Mouse (Mus musculus) frontal cortex, postnatal 10 days (tissue): Measurements from ENCODE around the gene Uqcr10.
"Not testable (repeated sequence)": the region's sequence is repeated elsewhere in the genome, so short reads cannot be mapped to it uniquely, and the experiment has no call there.

Experiments
- DNase-seq, 2 experiments: peaks; one replicate each; pipeline ENCODE4 v3.0.0; 2022; ENCODE audit warnings: low spot score in 2 of 2, mixed read lengths in 1 of 2

Gene Uqcr10

DNA sequence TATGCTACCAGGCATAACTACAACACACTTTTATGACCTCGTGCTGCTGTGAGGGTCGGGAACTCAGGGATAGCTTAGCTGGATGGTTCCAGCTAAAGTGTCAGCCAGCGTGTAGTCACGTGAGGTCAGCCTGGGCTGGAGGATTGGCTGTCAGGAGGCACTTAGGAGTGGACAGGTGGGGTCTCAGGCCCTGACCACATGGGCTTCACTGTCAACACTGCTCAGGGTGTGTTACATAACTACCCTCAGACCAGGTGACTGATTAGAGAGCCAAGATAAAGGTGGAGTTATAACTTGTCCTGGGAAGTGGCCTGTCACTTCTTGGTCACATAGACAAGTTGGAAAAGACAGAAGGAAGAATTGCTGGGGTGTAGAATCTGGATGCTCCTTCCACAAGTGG is 11.5 kb upstream of the Uqcr10 start:
- DNase-seq: no peak

DNA sequence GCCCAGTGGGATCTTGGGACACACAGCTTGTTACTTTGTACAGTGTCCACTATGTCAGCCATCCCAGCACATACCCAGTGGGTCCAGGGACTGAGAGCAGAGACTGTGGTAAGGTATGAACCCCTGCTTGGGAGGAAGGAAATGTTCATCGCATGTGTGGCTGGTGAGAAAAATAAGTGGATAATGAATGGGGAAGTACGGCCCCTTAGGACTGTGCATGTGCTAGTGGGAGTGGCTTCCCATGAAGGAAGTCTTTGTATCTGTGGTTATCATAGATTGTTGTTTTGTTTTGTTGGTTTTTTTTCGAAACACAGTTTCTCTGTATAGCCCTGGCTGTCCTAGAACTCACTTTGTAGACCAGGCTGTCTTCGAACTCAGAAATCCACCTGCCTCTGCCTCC is 10.6 kb upstream of the Uqcr10 start:
- DNase-seq: no peak

DNA sequence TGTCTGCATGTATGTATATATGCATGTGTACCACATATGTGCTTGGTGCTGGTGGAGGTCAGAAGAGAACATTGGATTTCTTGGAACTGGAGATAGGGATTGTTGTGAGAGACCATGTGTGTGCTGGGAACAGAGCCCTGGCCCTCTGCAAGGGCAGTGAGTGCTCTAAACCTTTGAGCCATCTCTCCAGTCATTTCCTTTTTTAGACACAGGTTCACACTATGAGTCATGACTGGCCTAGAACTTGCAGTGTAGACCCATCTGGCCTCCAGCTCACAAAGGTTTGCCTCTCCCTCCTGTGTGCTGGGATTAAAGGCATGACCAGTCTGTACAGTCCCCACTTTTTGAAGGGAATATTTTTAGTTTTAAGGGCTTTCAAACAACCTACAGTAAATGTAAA is 8.7 kb upstream of the Uqcr10 start:
- no peak for DNase-seq

DNA sequence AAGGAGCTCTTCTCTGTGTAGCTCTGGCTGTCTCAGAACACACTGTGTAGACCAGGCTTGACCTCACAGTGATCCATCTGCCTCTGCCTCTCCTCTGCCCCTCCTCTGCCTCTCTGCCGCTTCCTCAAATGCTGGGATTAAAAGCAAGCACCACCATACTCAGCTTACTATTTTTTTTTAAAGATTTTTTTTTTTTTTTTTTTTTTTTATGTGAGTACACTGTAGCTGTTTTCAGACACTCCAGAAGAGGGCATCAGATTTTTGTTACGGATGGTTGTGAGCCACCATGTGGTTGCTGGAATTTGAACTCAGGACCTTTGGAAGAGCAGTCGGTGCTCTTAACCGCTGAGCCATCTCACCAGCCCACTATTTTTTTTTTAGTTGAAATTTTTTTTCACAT is 6.0 kb upstream of the Uqcr10 start:
- DNase-seq: not testable (repeated sequence)

DNA sequence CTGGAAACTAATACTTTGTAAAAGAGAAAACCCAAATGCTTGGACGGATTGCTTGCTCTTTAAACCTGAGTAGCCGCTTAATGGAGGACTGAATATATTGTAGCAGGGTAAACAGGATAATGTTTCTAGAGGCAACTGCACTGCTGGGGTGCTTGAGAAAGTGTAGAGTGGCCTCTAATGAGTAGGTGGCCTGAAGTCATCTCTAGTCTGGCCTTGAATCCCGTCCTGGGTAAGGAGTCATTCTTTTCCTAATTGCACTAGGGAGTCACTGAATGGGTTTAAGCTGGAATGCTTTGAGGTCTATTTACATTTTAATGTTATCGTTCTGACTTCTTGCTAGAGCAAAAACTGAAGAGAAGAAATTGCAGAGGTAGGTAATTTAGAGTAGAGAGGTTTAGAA is 1.0 kb upstream of the Uqcr10 start:
- DNase-seq: no peak

DNA sequence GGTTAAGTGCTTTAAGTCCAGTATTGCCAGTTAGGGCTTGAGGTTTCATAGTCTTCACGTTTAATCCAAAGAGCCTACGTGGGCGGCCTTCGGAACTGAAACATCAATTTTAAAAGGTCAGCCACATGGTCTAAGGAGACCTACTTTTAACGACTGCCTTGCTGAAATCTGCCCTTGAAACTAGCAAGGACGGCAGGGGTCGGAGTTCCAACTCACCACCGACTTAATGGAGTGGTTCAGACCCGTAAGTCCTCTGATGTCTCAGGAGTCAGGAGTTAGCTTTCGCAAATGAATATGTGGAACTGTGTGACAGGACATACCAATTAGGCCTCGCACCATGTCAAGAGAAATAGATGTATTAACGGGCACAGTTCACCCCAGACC is 462 bp downstream of the Uqcr10 start:
- no peak for DNase-seq

DNA sequence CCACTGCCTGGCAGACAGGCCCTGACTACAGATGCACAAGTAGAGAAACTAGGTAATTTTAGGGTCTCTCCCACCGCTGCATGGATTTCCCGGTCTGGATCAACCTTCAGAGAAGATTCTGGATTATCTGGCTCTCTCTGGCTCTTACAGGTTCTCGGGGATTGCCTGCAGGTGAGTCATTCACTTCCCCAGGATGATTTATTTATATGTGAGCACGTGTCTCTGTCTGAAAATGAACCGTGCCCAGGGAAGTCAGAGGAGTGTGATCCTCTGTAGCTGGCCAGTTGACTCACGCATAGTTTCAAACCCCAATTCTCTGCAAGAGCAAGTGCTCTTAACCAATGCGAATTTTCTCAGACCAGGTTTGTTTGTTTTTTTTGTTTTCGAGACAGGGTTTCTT is 3.4 kb downstream of the Uqcr10 start:
- no peak for DNase-seq

DNA sequence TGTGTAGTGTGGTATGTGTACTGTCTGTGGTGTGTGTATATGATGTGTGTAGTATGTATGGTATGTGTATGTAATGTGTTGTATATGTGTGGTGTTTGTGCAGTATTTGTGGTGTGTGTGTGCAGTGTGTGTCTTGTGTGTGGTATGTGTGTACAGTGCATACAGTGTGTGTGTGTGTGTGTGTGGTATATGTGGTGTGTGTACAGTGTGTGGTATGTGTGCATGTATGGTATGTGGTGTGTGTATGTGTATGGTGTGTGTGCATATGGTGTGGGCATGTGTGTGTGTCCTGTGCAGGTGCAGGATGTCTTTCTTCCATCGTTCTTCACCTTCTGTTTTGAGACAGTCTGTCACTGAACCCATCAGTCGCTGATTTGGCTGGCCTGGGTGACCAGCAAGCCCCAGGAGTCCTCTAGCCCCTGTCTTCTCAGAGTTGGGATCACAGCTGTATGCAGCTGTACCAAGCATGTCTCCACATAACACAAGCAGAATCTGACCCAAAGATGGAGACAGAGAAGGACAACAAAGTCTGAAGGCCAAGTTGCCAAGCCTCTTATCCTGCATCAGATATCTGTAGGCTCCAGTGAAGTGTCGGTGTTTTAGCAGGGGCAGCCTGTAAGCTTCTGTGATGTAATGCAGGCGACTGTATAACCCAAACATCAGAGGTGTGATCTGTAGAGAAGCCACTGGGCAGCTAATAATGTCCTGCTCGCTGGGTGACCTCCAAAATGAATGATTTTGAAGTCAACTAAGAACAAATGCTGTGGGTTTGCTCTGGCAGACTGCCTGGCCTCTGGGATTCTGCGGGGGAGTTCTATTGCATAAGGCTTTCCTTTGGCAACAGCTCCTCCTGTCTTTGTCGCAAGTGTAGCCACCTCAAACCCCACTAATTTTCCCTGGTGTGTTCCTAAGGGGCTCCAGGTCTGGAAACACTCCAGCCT is 6.8 kb downstream of the Uqcr10 start:
- DNase-seq: peak in 1 of 2 experiments; percentile 32

DNA sequence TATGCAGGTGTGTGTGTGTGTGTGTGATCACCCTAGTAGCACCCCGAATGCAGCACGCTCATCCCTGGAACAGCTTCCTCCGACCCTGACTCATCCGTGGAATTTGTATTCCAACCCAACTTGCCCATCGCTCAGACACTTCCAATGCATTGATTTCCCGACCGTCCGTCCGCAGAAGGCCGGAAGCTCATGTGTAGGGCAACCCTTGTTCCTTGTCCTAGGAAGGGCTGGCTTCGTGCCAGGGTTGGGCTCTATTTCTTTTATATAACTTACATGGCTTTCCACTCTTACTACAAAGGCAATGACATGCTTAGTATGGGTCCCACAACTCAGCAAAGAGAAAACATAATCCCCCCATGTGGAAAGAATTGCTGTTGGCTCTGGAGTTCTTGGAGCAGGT is 12.0 kb downstream of the Uqcr10 start:
- no peak for DNase-seq

DNA sequence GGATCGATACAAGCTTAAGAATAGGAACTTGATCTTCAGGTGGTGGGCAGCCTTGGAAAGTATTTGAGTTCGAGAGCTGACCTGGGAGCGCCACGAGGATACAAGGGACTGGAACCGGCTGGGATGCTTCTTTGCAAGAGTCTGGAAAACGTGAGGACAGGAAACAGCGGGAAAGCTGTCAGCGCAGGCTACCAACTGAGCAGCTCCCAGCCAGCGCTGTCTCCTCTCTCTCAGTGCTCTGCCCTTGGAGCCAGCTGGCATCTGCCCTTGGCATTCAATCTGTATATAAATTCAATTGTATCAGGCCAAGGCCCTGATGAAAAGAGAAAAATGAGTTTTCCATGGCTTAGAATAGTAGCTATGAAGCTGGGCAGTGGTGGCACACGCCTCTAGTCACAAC is 12.9 kb downstream of the Uqcr10 start:
- DNase-seq: no peak

DNA sequence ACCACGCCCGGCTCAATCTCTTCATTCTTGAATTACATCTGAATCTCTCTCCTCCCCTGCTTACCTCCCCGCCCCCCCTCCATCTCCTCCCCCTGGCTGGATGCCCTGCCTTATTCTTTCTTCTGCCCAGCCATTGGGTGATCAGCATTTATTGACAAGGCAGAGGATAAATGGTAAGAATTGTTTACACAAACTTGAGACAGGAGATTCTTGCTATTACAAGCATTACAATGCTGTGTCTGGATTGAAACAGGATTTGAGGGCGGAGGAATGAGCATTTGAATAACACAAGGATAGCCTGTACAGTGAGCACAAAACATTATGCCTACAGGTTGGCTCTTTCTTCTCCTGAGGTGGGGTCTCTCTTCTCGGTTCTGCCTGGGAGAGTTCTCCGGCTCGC is 13.8 kb downstream of the Uqcr10 start:
- DNase-seq: no peak

DNA sequence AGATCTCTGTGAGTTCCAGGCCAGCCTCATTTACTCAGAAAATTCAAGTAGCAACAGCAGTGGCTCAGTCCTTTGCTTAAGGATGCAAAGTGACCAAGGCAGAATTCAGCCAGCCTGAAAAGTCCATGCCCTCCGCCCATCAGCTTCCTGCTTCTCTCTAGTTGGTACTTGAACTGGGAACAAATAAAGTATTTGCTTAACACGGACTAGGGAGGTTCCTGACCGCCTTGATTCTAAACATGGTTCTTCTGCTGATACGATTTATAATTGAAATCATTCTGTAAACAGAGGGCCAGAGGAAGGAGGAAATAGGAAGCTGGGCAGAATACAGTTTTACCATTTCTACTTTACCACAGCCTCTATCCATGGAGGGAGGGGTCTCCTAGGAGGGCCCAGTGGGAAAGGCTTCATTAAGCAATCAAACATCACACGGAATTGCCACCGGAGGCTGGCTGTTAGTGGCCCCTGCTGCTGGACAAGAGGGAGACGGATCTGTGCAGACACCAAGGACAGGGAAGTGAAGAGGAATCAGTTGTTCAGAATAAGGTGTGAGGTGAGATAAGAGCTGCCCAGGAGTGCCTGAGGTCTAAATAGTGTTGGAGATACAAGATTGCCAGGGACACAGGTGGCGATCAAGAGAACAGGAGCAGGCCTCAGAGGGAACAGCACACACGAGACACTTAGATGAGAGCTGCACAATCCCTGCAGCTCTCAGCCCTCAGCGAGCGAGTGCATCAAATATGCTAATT is 15.3 kb downstream of the Uqcr10 start:
- DNase-seq: no peak

DNA sequence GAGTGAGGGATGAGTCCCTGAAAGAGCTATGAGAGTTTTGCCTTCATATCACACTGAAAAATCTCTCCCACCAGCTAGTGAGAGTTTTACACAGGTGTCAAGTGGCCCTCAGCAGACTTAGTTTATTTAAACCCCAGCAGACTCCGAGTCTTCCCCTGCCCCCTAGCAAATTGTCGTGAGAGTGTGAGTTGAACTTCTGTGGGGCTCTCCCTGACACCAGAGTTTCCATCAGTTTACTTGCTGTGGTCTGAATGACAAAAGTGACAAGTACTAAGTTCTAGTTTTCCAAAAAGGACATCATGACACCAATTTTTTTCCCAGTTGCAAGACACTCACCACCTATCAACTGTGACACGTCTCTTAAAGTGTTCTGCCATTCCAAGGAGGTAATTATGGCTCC is 16.3 kb downstream of the Uqcr10 start:
- DNase-seq: no peak

DNA sequence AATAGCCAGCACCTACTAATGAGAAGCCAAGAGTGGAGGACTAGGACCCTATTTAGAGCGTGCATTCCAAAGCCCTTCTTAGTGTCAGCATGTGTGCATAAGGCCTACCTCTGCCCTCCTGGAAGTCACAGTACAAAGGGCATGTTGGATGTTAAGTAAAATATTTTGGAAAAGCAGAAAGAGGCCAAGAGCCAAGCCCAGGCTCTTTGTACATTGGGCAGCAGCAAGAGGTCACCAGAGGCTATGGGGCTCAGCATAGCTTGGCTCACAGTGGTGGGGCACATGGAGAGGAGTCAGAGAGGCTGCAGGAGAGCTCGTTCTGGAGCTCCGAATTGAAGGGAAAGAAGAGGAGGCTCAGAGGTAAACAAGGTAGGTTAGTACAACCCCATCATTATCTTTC is 17.1 kb downstream of the Uqcr10 start:
- no peak for DNase-seq

DNA sequence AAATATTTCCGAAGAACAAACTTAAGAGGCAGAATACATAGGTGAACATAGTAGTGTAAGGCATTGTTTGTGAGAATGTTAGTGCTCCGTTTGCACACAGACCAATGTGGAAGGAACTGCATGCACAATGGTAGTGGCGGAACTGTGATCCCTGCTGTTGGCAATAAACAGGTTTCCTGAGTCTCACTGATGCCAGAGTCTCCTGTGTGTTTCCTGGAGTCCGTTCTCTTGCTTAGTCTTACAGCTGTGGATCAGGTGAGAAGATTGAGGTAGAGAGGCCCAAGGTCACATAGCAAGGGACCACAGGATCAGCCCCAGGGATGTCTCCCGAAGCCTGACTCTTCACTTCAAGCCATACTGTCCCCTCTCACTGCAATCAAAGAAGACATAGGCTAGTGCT is 18.6 kb downstream of the Uqcr10 start:
- DNase-seq: no peak

DNA sequence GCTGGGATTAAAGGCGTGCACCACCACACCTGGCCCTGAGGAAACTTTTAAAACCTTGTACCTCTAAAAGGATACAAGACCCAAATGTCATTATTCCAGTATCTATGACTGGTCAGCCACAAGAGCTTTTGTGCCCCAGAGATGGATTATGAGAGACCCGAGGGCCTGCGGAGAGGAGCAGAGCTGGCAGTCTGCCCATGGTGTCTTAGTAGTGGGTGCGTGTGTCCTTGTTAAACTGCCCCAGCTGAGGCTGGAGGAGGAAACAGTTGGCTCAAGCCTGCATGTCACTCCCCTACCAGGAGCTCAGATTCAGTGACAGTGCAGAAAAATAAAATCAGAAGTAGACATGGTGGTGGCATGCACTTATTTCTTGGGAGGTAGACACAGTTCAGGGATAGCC is 19.1 kb downstream of the Uqcr10 start:
- no peak for DNase-seq

DNA sequence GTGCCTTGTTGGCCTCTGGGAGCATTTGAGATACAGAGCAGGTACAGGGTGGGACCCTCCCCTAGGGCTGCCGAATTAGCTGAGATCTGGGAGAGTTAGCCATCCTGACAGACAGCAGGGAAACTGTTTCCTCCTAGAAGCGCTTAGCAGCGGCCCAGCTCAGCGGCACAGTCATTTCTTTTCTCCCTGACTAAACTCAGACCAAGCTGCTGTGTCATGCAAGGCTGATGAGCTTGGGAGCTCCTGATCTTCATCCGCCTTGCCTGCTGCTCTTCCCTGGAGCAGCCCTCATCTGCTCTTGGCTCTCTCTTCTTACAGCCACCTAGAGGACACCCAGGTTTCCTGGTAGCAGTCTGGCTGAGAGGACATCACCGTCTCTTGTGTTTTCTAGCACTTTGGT is 20.0 kb downstream of the Uqcr10 start:
- DNase-seq: no peak

DNA sequence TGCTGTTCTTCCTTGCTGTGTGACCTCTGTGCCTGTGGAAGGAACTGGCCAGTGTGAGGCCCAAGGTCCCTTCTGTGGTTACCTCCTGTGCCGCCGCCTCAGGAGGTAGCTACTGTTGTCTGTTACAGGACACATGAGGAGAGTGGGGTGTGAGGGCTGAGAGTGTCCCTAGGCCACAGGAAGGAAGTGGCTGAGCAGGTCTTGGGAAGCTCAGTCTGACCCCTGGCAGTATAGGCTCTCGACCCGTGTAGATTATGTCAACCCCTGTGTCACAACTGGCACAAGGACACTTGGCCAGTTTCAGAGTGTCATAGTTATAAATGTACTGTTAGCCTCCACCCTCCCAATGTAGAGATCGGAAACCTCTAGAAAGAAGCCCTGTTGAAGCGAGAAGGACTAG is 20.6 kb downstream of the Uqcr10 start:
- no peak for DNase-seq

DNA sequence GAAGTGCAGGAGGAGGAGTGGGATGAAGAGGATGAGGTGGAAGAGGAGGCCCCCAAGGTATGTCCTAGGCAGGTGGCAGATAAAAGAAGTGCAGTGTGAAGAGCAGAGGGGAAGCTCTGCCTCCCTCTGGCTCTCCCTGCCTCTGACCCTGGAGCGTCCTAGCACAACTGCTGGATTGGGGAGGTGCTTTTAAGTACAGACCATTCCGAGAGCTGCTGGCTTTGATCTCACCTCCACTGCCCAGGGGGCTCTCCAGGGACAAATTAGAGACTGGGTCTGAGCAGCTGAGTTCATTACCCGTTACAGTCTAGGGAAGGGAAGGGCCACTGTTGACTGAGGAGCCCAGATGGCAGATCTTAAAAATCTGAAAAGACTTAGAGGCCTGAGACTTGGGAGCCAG is 24.0 kb downstream of the Uqcr10 start:
- no peak for DNase-seq

DNA sequence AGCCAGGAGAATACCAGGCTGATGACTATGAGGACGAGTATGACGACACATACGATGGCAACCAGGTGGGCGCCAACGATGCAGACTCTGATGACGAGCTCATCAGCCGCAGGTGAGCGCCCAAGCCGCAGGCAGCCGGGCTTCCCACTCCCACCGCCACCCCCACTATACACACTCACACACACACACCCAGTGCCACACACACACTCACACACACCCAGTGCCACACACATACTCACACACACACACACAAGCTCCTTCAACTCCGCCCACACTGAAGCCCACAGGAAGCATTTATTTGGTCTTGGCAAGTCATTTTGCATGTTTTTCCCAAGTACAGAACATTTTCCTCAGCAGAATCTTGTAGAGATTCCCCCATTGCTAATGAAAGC is 24.7 kb downstream of the Uqcr10 start:
- DNase-seq: no peak

DNA sequence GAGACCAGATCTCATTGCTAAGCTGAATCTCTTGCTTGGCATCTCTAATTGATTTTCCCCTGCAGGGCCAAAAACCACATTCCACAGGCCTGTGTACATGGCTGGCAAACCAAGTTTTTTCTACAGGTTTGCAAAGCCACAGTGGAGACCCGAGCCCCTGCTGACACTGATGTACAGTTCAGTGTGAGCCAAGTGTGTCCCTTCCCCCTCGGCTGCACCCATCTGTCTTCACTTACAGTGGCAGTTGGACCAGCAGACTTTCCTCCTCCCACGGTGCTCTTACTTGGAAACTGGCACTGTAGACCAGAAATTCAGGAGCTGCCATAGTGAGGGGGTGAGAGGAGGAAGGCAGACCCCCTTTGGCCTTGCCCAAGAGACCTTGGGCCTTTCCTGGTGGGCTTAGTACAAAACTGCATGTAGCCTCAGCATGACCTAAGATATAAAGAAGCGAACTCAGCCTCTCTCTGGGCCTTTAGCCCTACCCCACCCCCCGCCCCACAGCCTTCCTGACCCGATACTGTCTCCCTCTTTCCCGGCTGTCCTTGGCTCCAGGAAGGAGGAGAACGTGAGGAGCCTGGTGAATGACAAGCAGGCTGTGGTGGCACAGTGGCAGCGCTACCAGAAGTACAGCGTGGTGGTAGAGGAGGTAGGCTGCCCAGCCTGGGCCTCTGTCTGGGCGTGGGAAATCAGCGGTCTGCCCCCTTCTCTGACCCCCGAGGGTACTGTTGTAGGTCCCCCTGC is 25.3 kb downstream of the Uqcr10 start:
- DNase-seq: peak; percentile 38 to 44

DNA sequence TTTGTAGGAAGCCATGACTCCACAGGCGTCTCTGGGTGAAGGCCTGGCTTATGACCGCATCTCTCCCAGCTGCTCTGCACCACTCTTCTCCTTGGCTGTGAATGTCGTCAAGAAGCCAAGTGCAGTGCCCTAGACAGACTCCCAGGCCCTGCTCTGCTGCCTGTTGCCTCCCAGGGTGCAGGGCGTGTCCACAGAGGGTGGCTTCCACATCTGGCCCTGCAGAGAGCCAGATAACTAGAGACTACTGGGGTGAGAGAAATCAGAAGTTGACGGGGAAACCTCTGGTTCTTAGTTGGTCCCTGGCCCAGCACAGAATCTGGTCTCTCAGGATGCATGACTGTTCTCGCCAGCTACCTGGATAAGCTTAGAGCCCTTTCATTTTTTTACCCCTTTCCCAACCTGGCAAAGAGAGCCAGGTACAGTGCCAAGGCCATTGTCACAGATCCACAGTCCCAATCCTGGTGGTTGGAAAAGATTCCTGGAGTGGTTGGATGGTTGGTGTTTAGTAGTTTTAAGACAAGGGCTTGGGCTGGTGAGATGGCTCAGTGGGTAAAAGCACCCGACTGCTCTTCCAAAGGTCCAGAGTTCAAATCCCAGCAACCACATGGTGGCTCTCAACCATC is 26.8 kb downstream of the Uqcr10 start:
- DNase-seq: no peak
